Mouse (Mus musculus): Measurements from ENCODE around the gene Vmn1r118. TPM values are rescaled to one million over a fixed set of nuclear protein-coding genes. Genes with fewer than 3 reads are reported as not detected.
"Not testable (repeated sequence)": the region's sequence is repeated elsewhere in the genome, so short reads cannot be mapped to it uniquely, and the experiment has no call there.

Gene Vmn1r118
- not detected in 2 replicates for polyA plus RNA-seq (2016; fragmentation: Nextera tagmentation; extraction: Ambion mirVana)

GRCm38 (mm10) chr7:20912247-20912646 lies at the start of gene Vmn1r118:
TSS of gene Vmn1r118 (minus strand) at chr7:20912347.
- H3K4me3 ChIP-seq; H3K27ac ChIP-seq; ATAC-seq; H3K9me3 ChIP-seq (replicated peaks); H3K4me1 ChIP-seq; H3K9ac ChIP-seq; H3K4me2 ChIP-seq; H3K36me3 ChIP-seq; H3K27me3 ChIP-seq (replicated peaks): not testable (repeated sequence)
- WGBS (ENCODE audit: insufficient replicate concordance): no CpG with 5 or more reads among the region's 2 CpGs

- WGBS (ENCODE audit: insufficient replicate concordance): no CpG with 5 or more reads among the region's 2 CpGs
- not testable (repeated sequence) for ATAC-seq; H3K4me2 ChIP-seq; H3K9ac ChIP-seq; H3K4me1 ChIP-seq; H3K9me3 ChIP-seq (replicated peaks); H3K36me3 ChIP-seq; H3K27me3 ChIP-seq (replicated peaks); H3K4me3 ChIP-seq; H3K27ac ChIP-seq
These were observed 28.1 kb downstream of the Vmn1r118 start, which contains the start of gene Vmn1r117 for GRCm38 (mm10) chr7:20884021-20884420. TSS of gene Vmn1r117 (minus strand) at chr7:20884121.

DNA sequence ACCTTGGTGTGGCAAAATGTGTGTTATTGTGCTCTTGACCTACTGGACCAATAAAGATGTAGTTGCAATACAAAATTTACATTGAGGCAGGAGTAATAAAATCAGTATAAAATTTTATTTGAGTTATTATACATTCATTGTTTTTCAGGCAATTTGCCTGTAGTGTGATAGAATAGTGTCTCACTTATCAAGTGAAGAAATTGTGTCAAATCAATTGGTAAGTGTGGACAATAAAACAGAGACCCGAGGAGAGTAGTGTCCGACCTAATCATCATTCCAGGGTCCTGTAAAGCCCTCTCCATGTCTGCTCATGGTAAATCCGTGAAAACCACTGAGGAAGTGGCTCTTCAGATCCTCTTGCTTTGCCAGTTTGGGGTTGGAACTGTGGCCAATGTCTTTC lies 40.2 kb downstream of the Vmn1r118 start, which contains the start of gene Vmn1r116:
Gene Vmn1r116 (plus strand): TSS at position 301 of the 400 bp plus-strand sequence.
- H3K27me3 ChIP-seq (replicated peaks); H3K36me3 ChIP-seq; H3K9me3 ChIP-seq (replicated peaks); H3K9ac ChIP-seq; H3K27ac ChIP-seq; H3K4me1 ChIP-seq; H3K4me3 ChIP-seq; ATAC-seq; H3K4me2 ChIP-seq: not testable (repeated sequence)
- 31% methylated on average over 3 of the region's 3 CpGs for WGBS (ENCODE audit: insufficient replicate concordance)

Other genes starting within 250 kb of the Vmn1r118 start
- gene Vmn1r107, start 243.4 kb downstream of the Vmn1r118 start, polyA plus RNA-seq (2016; fragmentation: Nextera tagmentation; extraction: Ambion mirVana): not detected in 2 replicates
- gene Vmn1r111, start 209.1 kb downstream of the Vmn1r118 start, polyA plus RNA-seq (2016; fragmentation: Nextera tagmentation; extraction: Ambion mirVana): not detected in 2 replicates
- not detected in 2 replicates for gene Gm10668, start 181.7 kb downstream of the Vmn1r118 start, polyA plus RNA-seq (2016; fragmentation: Nextera tagmentation; extraction: Ambion mirVana)
- gene Vmn1r112, start 141.2 kb downstream of the Vmn1r118 start, polyA plus RNA-seq (2016; fragmentation: Nextera tagmentation; extraction: Ambion mirVana): not detected in 2 replicates
- gene Vmn1r113, start 125.1 kb downstream of the Vmn1r118 start, polyA plus RNA-seq (2016; fragmentation: Nextera tagmentation; extraction: Ambion mirVana): not detected in 2 replicates
- not detected in 2 replicates for gene Vmn1r114, start 100.2 kb downstream of the Vmn1r118 start, polyA plus RNA-seq (2016; fragmentation: Nextera tagmentation; extraction: Ambion mirVana)
- not detected in 2 replicates for gene Vmn1r115, start 67.4 kb downstream of the Vmn1r118 start, polyA plus RNA-seq (2016; fragmentation: Nextera tagmentation; extraction: Ambion mirVana)
- not detected in 2 replicates for gene Vmn1r116, start 40.1 kb downstream of the Vmn1r118 start, polyA plus RNA-seq (2016; fragmentation: Nextera tagmentation; extraction: Ambion mirVana)
- gene Vmn1r117, start 28.2 kb downstream of the Vmn1r118 start, polyA plus RNA-seq (2016; fragmentation: Nextera tagmentation; extraction: Ambion mirVana): not detected in 2 replicates
- not detected in 2 replicates for gene Vmn1r119, start 100.1 kb upstream of the Vmn1r118 start, polyA plus RNA-seq (2016; fragmentation: Nextera tagmentation; extraction: Ambion mirVana)
- gene Vmn1r120, start 141.4 kb upstream of the Vmn1r118 start, polyA plus RNA-seq (2016; fragmentation: Nextera tagmentation; extraction: Ambion mirVana): not detected in 2 replicates
- not detected in 2 replicates for gene Vmn1r121, start 186.2 kb upstream of the Vmn1r118 start, polyA plus RNA-seq (2016; fragmentation: Nextera tagmentation; extraction: Ambion mirVana)
- gene Vmn1r122, start 221.8 kb upstream of the Vmn1r118 start, polyA plus RNA-seq (2016; fragmentation: Nextera tagmentation; extraction: Ambion mirVana): not detected in 2 replicates
- gene Vmn1r123, start 249.8 kb upstream of the Vmn1r118 start, polyA plus RNA-seq (2016; fragmentation: Nextera tagmentation; extraction: Ambion mirVana): not detected in 2 replicates